Mouse (Mus musculus) C2C12 (cell line): ENCODE data around the gene Tmem56.

ENCODE experiments used
- CEBPB ChIP-seq: IDR thresholded peaks from one replicate; pipeline ENCODE4 v1.6.1; 2011; ENCODE audit warnings: low read depth, mild to moderate bottlenecking, control low read depth, moderate library complexity
- CTCF ChIP-seq: IDR thresholded peaks from one replicate; pipeline ENCODE4 v1.5.1; 2011; ENCODE audit not compliant: control insufficient read depth, insufficient read depth, insufficient read length
- MAX ChIP-seq: IDR thresholded peaks from one replicate; pipeline ENCODE4 v1.6.1; 2011; ENCODE audit warnings: mild to moderate bottlenecking, control low read depth
- MYOD1 ChIP-seq: IDR thresholded peaks from one replicate; pipeline ENCODE4 v1.6.1; 2011; ENCODE audit warnings: low read depth; ENCODE audit not compliant: control insufficient read depth, insufficient read length
- MYOG ChIP-seq: IDR thresholded peaks from one replicate; pipeline ENCODE4 v1.6.1; 2011; ENCODE audit not compliant: control insufficient read depth, insufficient read length; ENCODE audit errors: extremely low read depth
- USF1 ChIP-seq: IDR thresholded peaks from one replicate; pipeline ENCODE4 v1.6.1; 2011; ENCODE audit warnings: low read depth, mild to moderate bottlenecking, control low read depth, moderate library complexity

DNA sequence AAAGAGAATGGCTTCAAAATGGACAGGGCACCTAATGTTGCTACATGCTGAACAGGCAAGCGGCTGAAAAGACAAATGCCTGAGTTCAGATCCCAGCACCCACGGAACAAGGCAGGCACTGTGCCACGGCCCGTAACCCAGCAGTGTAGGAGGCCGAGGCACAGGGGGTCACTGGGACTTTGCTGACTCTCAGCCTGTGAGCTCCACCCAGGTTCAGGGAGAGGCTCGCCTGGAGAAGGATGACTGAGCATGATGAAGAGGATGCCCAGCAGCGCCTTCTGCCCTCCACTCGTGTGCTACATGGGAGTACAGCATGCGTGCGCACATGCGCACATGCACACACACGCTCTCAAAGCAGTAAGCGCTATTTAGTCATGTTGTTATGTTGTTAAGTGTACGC is 3.2 kb downstream of the Tmem56 start:
- TF ChIP-seq CEBPB (no peak), CTCF (no peak), MAX (no peak), MYOG (no peak), USF1 (no peak), MYOD1 (no peak)
